Mouse (Mus musculus) urinary bladder, postnatal 10 days (tissue): ENCODE data around the gene Tnrc6c.
"Not testable (repeated sequence)": the region's sequence is repeated elsewhere in the genome, so short reads cannot be mapped to it uniquely, and the experiment has no call there.

Source experiments
- DNase-seq: peaks from one replicate; pipeline ENCODE4 v3.0.0; 2022; ENCODE audit warnings: low spot score

Gene Tnrc6c

DNA sequence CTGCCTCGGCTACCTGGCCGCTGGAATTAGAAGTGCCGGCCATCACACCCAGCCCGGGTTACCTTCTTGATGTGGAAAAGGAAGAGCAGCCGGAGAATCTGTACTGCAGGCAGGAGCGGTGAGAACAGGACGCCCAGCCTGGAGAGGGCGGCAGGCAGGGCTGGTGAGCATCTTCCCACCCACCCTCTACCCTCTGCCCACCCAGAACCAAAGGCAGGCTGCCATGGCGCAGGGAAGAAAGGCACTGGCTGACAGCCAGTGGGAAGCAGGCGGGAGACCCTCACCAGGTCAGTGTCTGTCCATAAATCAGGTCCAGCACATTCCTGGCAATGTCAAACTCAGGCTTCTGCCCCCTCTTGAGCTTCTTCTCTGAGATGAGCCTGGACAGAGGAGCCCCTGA, 116.3 kb downstream of the Tnrc6c start:
- no peak for DNase-seq

DNA sequence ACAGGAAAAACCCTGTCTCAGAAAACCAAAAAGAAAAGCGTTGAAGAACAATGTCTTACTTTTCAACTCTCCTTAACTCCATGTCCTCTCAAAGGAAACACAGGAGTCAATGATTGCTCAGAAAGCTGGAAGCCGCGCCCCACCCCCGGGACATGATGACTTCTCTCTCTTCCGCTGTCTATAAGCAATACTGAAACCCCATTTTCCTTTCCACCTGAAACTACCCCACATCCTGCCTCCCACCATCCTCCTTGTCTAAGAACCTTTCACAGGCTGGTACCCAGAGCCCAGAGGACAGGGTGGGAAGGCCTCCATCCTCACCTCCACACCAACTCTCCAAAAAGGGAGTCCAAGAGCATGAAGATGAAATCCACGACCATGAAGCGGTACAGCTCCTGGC, 118.3 kb downstream of the Tnrc6c start:
- DNase-seq, result no peak

DNA sequence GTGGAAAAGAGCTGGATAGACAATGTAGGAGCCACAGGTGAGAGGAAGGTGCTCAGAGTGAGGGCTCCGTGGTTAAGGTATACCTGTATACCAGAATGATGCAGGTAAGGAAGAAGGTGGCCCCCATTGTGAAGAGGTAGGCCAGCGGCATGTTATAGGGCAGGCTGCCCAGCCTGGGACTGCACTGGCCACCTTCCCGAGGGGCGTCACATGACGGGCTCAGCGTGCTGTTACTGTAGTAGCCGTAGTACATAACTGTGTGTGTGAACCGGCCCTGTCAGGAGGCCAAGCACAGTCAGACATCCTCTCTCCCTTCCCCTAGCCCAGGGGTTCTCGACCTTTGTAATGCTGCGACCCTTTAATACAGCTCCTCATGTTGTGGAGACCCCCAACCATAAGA, 120.8 kb downstream of the Tnrc6c start:
- DNase-seq, result no peak

DNA sequence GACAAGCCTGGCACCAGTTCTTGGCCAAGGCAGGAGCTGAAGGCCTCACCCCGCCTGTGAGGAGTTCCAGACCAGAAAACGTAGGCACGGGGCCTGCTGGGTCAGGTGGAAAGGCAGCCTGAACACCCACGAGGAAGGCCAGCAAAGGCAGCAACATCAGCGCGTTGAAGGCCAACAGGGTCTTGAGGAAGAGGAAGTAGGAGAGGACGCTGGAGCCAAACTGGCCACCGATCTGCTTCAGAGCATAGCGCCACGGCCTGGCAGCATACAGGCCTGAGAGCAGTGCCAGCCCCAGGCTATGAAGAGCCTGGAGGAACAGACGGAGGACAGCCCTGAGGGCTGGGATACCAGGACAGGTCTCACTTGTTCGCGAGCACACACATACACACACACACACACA, 121.5 kb downstream of the Tnrc6c start:
- DNase-seq, result no peak

DNA sequence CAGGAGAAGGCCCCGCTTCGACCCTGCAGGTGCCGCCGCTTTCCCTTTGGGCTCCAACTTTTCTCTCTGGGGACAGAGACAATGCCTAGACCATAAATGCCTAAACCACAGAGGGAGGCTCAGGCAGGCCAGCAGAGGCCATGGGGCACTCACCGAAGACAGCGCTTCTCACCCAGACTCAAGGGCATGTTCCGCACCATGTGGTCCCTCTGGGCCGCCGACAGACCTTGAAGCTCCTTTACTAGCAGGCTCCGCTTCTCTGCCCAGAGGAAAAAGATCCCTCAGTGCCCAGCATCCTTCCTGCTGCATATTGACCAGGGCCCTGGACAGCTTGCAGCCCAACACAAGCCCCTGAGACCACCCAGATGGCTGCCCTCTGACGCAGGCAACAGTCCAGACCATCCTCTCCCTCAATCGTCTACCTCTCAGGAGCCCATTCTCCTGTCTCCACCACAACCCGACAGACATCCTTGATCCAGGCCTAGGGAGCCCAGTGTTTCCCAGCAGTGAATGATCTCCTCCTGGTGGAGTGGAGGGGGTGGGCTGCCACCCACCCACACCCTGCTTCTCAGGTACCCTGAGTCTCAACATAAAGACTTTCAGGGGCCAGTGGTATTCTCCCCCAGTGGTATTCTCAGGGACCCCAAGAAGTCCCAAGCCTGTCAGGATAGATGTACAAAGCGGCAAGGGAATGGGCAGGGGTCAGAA, 122.2 kb downstream of the Tnrc6c start:
- DNase-seq, result no peak

DNA sequence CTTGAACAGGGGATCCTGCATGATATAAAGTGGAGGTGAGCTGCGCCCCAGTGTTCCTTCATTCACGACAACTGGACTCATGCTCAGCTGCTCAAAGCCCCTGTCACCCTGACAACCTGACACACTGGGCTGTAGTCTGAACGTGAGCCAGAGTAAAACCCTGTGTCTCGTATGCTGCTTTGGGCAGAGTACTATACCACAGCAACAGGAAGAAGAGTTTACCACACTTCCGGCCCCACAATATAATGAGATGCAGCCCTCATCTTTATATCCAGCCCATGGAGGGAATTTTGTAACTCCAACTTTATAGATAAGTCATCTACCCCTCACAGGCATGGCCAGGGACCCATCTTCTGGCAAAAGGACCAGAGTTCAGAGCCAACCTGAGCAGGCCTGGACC, 123.0 kb downstream of the Tnrc6c start:
- DNase-seq, result no peak

DNA sequence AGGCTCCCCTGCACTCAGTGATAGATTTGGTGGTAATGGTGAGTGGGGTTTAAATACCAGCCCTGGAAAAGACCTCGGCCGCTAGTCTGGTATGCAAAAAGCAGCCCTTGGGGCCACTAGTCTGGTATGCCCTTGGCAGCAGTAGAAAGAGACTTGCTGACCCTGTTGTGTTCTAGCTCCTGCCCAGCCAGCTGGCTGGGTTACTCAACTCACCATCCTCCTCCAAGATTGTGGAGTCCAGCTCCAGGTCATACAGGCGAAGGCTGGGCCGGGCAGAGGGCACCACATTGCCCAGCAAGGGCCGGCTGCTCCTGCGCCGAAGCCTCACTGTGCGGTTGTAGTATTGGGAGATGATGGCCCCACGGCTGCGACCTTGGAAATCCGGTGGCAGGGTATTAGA, 123.9 kb downstream of the Tnrc6c start:
- no peak for DNase-seq

DNA sequence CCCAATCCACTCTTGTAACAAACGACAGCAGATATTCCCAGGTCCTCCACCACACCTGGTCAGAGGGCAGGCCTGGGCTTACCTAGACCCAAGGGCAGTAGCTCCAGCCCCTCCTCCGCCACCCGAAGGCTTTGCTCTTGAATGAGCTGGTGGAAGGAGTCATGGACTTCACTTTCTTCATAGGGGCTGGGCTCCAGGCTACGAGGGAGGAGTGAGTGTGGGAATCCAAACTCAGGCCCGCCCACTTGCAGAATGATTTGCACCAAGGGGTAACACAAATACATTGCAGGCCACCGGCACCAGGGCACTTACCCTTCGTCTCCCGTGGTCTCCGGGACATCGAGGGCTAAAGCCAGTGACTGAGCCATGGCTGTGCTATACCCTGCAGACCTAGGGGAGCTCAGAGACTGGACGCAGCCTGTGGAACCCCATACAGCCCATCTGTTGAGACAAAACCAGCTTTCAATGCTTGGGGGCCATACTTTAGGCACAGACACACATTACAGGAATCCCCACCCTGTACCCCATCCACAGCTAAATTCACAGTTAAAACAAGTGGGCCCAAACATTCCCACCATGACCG, 124.9 kb downstream of the Tnrc6c start:
- no peak for DNase-seq

DNA sequence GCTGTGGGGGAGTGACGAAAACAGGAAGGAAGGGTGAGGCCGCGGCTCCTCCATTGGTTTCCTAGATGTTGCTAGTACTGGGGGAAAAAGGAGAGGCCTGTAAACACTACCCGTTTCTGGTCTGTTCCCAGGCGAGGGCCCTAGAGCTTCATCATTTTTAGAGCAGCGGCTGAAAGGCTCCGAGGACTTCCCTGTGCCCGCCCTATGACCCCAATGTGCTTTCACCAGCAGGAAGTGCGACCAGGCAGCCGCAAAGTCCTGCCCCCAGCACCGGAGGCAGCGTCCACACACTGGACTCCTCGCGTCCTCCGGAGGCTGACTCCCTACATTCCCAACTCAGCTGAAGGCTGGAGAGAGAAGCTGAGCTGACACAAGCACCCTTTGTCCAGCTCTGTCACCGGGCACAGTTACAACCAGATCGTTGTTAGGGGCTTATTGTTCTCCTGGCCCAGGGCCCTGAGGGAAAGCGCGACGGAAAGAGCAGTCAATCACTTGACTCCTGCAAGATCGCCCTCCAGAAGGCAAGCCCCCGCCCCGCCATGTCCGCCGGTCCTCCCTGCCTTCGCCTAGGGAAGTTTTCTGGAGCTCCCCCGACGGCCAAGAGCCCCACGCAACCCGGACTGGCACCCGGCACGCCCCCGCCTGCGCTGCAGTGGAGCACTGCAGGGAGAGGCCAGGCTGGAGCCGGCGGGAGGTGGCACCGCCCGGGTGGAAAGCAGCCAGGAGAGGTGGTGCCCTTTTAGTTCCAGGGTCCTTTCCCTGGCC, 125.5 kb downstream of the Tnrc6c start:
- DNase-seq, result no peak

DNA sequence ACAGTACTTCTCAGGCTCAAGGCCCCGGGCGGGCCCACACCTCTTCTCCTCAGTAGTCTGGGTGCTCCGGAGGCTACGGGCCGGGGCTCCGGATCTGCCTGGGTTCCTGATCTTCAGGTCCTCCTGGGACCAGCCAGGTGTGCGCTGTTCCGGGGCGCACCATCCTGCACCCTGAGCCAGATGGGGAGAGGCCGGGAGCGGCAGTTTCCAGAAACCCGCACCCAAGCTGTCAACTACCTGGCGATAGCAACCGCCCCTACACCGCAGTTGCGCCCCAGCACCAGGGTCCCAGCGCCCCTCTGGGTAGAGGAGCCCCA, 126.1 kb downstream of the Tnrc6c start:
- DNase-seq, result no peak

DNA sequence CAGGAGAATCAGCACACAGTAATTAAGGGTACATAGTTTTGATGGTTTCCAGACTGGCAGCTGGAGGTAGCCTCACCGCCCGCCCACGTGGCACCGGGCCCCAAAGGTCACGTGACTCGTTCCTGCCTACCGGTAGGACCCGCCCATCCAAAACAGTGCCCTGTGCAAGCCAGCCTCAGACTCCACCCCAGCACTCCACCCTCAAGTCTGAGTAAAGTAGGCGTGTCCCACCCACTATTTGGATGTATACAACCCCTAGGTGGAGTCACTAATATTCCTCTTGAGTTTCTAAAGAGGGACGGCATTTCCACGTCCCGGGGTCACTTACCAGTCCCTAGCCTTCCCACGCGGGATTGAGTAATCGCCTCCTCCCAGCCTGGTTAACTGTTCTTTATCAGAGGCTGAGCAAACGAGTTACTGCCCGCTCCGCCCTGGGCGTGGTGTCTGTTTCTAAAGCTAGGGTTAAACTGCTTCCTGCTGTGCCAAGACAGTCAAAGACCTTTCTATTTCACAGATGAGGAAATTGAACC, 126.6 kb downstream of the Tnrc6c start:
- peak; percentile 47 for DNase-seq

DNA sequence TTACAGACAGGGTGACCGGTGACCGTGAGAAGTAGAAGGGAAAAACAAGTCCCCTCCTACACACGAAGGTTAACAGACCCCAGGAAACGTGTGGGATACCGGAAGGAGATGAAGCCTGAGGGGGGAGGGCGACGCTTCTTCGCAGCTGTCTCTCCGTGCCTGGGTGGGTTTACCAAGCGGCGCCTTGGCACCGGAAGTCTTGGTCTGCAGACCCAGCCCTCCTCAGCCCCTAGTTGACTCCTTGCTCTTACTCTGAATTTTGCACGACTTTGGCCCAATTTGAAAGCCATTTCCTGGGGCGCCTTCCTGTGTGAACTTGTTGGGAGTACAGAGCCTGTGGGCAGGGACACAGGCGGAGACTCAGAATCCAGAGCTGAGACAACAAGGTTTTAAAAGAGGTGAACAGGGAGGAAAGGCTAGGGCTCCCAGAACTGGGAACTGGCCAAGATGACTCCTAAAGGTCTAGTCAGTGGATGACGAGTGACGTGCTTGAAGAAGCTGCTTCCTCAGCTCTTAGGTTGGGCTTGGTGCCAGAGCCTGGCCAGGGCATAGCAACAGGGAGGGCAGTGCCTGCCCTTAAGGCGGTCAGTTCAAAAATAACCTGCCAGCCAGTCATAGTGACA, 127.2 kb downstream of the Tnrc6c start:
- no peak for DNase-seq

DNA sequence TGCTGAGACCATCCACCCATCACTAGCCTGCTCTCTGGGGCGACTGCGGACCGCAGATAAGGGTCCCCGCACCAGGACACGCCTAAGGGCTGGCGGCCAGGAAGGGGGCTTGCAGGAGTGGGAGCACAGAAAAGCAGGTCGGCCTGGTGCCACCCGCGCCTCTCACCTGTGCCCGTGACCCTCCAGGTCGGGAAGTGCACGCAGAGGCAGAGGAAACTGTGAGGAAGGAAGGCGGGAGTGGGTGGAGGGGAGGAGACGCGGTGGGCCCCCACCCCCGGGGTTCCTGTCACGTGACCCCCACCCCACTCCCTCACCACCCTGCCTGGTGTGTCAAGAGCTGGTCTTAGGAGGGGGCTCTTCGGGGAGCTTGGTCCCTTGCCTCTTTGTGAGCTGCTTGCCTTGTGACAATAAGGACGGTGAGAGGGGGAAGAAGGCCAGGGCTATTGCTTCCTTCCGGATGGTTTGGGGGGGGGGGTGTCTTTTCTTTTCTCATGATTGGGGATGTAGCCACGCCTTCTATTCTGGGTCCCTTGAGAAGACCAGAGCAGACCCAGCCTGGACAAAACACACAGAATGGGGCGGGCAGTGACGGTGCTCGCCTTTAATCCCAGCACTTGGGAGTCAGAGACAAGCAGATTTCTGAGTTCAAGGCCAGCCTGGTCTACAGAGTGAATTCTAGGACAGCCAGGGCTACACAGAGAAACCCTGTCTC, 128.1 kb downstream of the Tnrc6c start, which contains the start of the genes Tmc8 and Tmc6:
Tmc8 (plus strand) TSS at position 84 of the 712 bp plus-strand sequence.
Tmc6 (minus strand) TSS at position 206 of the 712 bp plus-strand sequence.
- no peak for DNase-seq

DNA sequence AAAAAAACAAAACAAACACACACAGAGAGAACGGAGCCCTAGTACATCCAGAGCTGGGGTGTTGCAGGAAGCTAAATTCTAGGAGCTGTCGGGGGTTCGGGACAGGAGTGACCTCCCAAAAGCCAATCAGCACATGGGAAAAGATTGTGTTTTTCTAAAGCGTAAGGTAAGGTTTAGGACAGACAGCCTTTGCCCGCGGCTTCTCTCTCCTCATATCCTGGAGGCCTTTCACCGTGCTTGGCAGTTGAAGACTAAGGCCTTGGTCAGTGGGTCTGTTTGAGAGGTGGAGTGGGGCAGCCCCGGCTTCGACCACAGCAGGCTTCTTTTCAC, 128.6 kb downstream of the Tnrc6c start:
- no peak for DNase-seq

DNA sequence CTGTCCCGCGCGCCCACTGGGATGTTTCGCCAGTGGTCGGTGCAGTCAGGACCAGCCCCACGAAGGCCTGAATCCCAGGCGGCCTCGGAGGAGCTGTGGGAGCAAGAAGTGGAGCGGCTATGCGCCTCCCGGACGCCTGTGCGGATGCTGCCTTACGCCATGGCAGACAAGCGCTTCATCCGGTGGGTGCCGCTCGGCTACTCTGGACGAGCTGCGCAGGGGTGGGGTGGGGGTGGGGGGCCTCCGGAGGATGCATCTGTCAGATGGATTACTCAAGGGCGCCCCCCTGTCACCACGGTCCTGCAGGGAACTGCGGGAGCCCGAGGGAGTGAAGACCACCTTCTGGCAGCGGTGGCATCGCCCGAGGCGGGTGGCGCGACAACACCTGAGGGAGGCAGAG, 129.0 kb downstream of the Tnrc6c start:
- no peak for DNase-seq

DNA sequence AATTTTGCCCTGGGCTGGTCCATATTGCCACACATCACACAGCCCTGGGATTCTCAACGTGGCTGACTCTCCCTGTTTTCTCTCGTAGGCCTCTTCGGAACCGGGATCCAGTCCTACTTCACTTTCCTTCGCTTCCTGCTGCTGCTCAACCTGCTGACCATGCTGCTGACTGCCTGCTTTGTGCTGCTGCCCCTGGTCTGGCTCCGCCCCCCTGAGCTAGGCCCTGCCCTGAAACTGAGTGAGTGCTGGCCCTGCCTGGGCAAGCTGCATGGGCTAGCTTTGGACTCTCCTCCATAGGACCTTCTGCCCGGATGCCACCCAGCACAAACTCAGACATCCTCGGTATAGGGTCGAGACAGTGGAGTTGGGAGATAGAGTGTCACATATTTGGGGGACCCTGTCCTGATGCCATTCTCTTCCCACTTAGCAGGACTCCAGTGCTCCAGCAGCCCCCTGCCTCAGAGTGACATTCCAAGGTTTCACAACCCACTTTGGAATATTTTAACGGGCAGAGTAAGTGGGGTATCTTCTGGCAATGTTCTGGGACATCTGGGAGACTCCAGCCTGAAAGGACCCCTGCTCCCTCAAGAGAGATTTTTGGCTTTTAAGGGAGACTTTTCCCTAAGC, 129.7 kb downstream of the Tnrc6c start:
- no peak for DNase-seq

DNA sequence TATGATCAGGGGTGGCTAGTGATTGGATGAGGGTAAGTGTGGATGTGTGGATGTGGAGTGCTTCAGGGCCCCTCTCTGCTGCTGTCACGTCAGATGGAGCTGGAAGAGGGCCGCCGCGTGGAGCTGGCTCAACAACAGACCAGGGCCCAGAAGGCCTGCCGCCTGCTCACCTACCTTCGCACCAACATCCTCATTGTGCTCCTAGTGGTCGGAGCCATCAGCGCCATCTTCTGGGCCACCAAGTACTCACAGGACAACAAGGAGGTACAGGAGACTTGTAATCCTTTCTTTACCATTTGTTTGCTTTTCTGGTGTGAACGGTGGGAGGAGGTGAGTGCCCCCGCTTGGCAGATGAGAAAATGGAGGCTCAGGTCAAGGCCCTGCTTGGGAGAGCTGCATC, 132.2 kb downstream of the Tnrc6c start:
- no peak for DNase-seq

DNA sequence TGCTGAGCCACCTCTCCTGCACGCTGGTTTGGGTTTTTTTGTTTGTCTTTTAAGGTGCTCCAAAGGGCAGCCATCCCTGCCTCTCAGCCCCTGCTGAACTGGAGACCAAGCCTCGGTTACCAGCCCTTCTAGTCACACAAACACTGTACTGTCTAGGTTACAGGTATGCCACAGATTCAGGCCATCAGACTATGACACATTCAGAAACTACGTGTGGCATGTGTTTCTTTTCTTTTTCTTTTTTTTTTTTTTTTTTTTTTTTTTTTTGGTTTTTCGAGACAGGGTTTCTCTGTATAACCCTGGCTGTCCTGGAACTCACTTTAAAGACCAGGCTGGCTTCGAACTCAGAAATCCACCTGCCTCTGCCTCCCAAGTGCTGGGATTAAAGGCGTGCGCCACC, 134.4 kb downstream of the Tnrc6c start:
- not testable (repeated sequence) for DNase-seq

DNA sequence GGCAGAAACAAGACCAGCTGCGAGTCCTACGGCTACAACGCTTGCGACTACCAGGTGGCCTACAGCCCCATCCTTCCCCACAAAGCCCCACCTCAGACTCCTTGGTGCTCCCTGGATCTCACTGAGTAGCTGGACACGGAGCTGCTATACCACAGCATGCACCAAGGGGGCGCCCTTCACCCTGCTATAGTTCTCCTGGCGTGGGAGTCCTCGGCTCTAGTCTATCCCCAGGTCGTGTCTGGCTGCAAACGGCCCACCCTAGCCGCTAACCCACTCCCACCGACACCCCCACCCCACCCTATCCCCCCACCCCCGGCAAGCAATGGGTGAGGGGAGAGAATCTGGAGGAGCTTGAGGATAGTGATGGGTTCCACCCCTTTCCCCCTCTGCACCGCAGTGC, 136.2 kb downstream of the Tnrc6c start:
- DNase-seq, result peak; percentile 58

DNA sequence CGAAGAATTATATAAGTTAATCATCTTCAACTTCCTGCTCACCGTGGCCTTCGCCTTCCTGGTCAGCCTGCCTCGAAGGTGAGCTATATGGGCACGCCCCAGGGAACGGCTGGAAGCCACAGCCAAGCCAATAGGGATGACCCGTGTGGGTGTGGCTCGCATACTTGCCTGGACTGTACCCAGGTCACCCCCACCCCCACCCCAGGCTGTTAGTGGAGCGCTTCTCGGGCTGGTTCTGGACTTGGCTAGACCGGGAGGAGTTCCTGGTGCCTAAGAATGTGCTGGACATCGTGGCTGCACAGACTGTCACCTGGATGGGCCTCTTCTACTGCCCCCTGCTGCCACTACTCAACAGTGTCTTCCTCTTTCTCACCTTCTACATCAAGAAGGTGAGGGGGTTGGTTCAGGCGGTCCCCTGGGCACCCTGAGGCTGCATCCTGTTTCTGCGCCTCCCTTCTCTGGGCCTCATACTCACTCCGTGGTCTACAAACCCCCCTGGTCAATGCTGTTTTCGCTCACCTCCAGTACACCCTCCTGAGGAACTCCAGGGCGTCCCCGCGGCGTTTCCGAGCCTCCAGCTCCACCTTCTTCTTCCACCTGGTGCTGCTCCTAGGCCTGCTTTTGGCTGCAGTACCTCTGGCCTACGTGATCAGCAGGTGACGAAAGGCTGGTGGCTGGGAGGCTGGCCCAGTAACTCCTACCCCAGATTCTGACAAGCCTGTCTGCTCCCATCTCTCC, 136.8 kb downstream of the Tnrc6c start:
- no peak for DNase-seq

DNA sequence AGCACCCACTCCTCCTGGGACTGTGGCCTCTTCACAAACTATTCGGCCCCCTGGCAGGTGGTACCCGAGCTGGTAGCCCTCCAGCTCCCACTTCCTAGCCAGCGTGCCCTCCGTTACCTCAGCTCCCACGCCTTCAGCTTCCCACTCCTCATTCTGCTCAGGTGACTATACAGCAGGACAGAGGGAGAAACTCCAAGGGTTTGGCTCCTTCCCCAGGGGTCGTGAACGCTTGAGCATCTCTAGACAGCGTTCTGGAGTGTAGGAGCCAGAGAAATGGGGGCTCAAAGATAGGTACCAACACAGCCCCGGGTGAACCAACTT, 137.3 kb downstream of the Tnrc6c start:
- no peak for DNase-seq
